Mouse (Mus musculus): Measurements from ENCODE around the gene Ccno. TPM values are rescaled to one million over a fixed set of nuclear protein-coding genes. Genes with fewer than 3 reads are reported as not detected.

Ccno gene
- polyA plus RNA-seq, 1 experiment from 2014 or later, result 0.32 TPM

MicroRNAs encoded within 50 kb of the gene (microRNA counts, 519-probe panel; counts per million panel counts)
- microRNA mmu-miR-449a, result 342 counts per million, percentile 67 among the panel's probes with 10 or more counts
- 342 counts per million, percentile 67 among the panel's probes with 10 or more counts for microRNA mmu-miR-449b
- microRNA mmu-miR-449c, result 342 counts per million, percentile 67 among the panel's probes with 10 or more counts

Small RNA genes lying within 50 kb of the gene (microRNA-seq; reads per million reads assigned to microRNA genes)
- gene Mir449a, result 110 reads per million, percentile 54 among the genes with 10 or more reads in this experiment
- gene Mir449b, result not detected
- gene Mir449c, result 0.87 reads per million

Other genes with a start within 250 kb of the Ccno start
- 27.4 and 29.6 TPM in 2 replicates for gene Plpp1, start 187.0 kb upstream of the Ccno start, polyA plus RNA-seq (2016; fragmentation: Nextera tagmentation; extraction: Ambion mirVana)
- 80.6 and 88.9 TPM in 2 replicates for gene Mtrex, start 60.4 kb upstream of the Ccno start, polyA plus RNA-seq (2016; fragmentation: Nextera tagmentation; extraction: Ambion mirVana)
- 36.6 and 39.6 TPM in 2 replicates for gene Dhx29, start 60.3 kb upstream of the Ccno start, polyA plus RNA-seq (2016; fragmentation: Nextera tagmentation; extraction: Ambion mirVana)
- 0.08 TPM in 1 of 2 replicates, not detected in the other for gene Mcidas, start 6.0 kb downstream of the Ccno start, polyA plus RNA-seq (2016; fragmentation: Nextera tagmentation; extraction: Ambion mirVana)
- not detected in 2 replicates for gene Cdc20b, start 47.3 kb downstream of the Ccno start, polyA plus RNA-seq (2016; fragmentation: Nextera tagmentation; extraction: Ambion mirVana)
- 91.5 and 93.3 TPM in 2 replicates for gene Gpx8, start 58.6 kb downstream of the Ccno start, polyA plus RNA-seq (2016; fragmentation: Nextera tagmentation; extraction: Ambion mirVana)
- not detected in 2 replicates for gene Gzma, start 113.2 kb downstream of the Ccno start, polyA plus RNA-seq (2016; fragmentation: Nextera tagmentation; extraction: Ambion mirVana)
- gene Esm1, start 221.9 kb downstream of the Ccno start, polyA plus RNA-seq (2016; fragmentation: Nextera tagmentation; extraction: Ambion mirVana), result 0.92 and 1.0 TPM in 2 replicates
- not detected in 2 replicates for gene Gzmk, start 238.1 kb downstream of the Ccno start, polyA plus RNA-seq (2016; fragmentation: Nextera tagmentation; extraction: Ambion mirVana)